Mouse (Mus musculus) forebrain, embryonic 14.5 days (tissue): Measurements from ENCODE around the gene Gm10408. TPM values are rescaled to one million over a fixed set of nuclear protein-coding genes. Genes with fewer than 3 reads are reported as not detected.
"Not testable (repeated sequence)": the region's sequence is repeated elsewhere in the genome, so short reads cannot be mapped to it uniquely, and the experiment has no call there.

Experiments
- ATAC-seq: fragments of 200-750 bp; cut with Nextera tagmentation; 2 replicates; pipeline ENCODE4 v1.8.0; 2017; ENCODE audit warnings: mild to moderate bottlenecking, moderate library complexity
- DNase-seq: peaks from one replicate; pipeline ENCODE4 v3.0.0-alpha.2; 2015; ENCODE audit warnings: low spot score
- H3K27ac ChIP-seq: fragments of 300-500 bp; sonication (generic); 2 replicates; pipeline ENCODE4 v1.5.1; 2014; ENCODE audit warnings: low read depth, mild to moderate bottlenecking, control low read depth, low read length, moderate library complexity
- H3K27me3 ChIP-seq: fragments of 300-500 bp; sonication (generic); replicated peaks from 2 replicates; pipeline ENCODE4 v1.6.1; 2014; ENCODE audit warnings: low read length, control low read depth, mixed read lengths; ENCODE audit not compliant: control insufficient read depth, insufficient read depth
- H3K36me3 ChIP-seq: fragments of 300-500 bp; sonication (generic); 2 replicates; pipeline ENCODE4 v1.6.1; 2014; ENCODE audit warnings: low read length, control low read depth; ENCODE audit not compliant: control insufficient read depth, insufficient read depth
- H3K4me1 ChIP-seq: fragments of 300-500 bp; sonication (generic); 2 replicates; pipeline ENCODE4 v1.6.1; 2014; ENCODE audit warnings: antibody characterized with exemption, low read length, control low read depth; ENCODE audit not compliant: control insufficient read depth, insufficient read depth
- H3K4me2 ChIP-seq: fragments of 300-500 bp; sonication (generic); 2 replicates; pipeline ENCODE4 v1.6.1; 2014; ENCODE audit warnings: mild to moderate bottlenecking, control low read depth, low read length
- H3K4me3 ChIP-seq: fragments of 300-500 bp; sonication (generic); 2 replicates; pipeline ENCODE4 v1.5.1; 2014; ENCODE audit warnings: low read depth, low read length, control low read depth
- H3K9ac ChIP-seq: fragments of 300-500 bp; sonication (generic); 2 replicates; pipeline ENCODE4 v1.6.1; 2014; ENCODE audit warnings: mild to moderate bottlenecking, low read length, control low read depth, moderate library complexity
- H3K9me3 ChIP-seq: fragments of 300-500 bp; sonication (generic); replicated peaks from 2 replicates; pipeline ENCODE4 v1.6.1; 2016; ENCODE audit warnings: low read length, control low read depth, mixed read lengths; ENCODE audit not compliant: control insufficient read depth
- WGBS: fragments of 180-500 bp; shearing (Covaris S2); extraction: QIAGEN DNeasy Blood & Tissue Kit; methylation state at CpG from one replicate; pipeline ENCODE4 v1.1.7; 2014; 5-methylcytosine and 5-hydroxymethylcytosine counted together
- polyA plus RNA-seq: library from polyadenylated mRNA; unstranded; fragments of >200 nt; fragmentation: Nextera tagmentation; extraction: Ambion mirVana; gene quantifications from 2 replicates; pipeline ENCODE4 v1.2.1, GENCODE M21; 2014

The Gm10408 gene
- 0.17 TPM in 1 of 2 replicates, not detected in the other for polyA plus RNA-seq

DNA sequence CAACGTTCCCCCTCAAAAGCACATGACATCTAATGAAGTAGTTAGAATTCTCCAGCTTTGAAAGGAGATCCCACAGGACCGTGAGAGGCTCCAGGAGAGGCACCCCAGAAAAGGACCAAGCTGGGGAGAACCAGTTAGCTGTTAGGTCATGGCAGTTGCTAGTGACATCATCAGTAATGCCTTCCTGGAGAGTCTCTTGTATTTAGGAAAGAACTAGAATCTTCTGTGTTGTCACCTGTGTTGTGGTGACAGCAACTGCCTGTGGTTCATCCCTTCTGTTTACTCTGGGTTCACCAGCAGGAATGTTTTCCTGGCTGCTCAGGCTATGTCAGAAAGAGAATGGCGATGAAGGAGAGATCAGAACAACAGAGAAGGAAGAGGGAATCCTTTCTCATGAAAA is at the start of gene Gm10408:
Gm10408 (plus strand) TSS at position 301 of the 400 bp plus-strand sequence.
- H3K9ac ChIP-seq, H3K9me3 ChIP-seq, H3K4me1 ChIP-seq, H3K27ac ChIP-seq, H3K27me3 ChIP-seq, DNase-seq, H3K4me3 ChIP-seq, H3K4me2 ChIP-seq, H3K36me3 ChIP-seq, ATAC-seq: not testable (repeated sequence)
- no CpG with 5 or more reads among the region's 3 CpGs for WGBS

DNA sequence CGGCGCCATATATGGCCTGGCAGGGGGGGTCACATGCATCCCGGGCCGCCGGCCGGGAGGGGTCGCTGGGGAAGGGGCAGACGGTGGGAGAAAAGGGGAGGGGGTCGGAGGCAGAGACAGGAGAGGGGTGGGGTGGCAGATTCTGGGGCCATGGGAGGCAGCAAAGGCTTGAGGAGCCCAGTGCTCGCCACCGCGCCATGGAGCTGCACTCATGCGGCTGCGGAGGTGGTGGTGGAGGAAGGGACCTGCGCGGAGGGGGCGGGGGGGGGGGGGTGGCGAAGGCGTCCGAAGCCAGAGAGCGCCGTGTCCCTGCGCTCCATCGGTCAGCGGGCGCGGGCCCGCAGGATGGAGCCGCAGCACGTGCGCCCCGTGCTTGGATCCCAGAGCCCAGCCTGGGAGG is 36.9 kb upstream of the Gm10408 start, which contains the start of gene Gm10409:
Gm10409 (plus strand) TSS at position 301 of the 400 bp plus-strand sequence.
- not testable (repeated sequence) for ATAC-seq, H3K9me3 ChIP-seq, H3K4me2 ChIP-seq, H3K4me1 ChIP-seq, H3K4me3 ChIP-seq, DNase-seq, H3K27ac ChIP-seq, H3K9ac ChIP-seq, H3K27me3 ChIP-seq, H3K36me3 ChIP-seq
- no CpG with 5 or more reads among the region's 32 CpGs for WGBS

DNA sequence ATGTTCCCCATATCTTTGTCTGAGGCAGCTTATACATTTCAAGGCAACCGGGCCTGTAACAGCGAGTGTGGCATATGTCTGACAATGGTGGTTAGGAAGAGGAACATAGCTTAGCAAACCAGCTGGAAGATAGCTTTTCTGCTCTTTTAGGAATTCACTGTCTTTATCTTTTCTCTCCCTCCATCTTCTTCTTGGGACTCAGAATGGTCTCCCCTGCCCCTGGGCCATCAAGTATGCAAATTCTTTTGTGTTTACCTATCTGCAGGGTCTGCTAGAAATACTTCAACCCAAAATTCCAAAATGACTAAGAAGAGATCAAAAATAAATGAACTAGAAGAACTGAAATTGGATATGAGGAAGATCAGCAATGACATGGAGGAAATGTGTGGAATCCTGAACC is 21.4 kb upstream of the Gm10408 start, which contains the start of gene Gm3005:
Gm3005 (plus strand) TSS at position 301 of the 400 bp plus-strand sequence.
- H3K27me3 ChIP-seq, H3K4me3 ChIP-seq, DNase-seq, H3K27ac ChIP-seq, H3K36me3 ChIP-seq, H3K9me3 ChIP-seq, ATAC-seq, H3K4me1 ChIP-seq, H3K4me2 ChIP-seq, H3K9ac ChIP-seq: not testable (repeated sequence)
- no CpG with 5 or more reads among the region's 2 CpGs for WGBS

Other genes with a start within 250 kb of the Gm10408 start
- gene D830030K20Rik, start 240.9 kb upstream of the Gm10408 start, polyA plus RNA-seq = 12.8 and 14.3 TPM in 2 replicates
- gene Gm2956, start 116.8 kb upstream of the Gm10408 start, polyA plus RNA-seq = not detected in 2 replicates
- not detected in 2 replicates for gene Gm10413, start 54.3 kb upstream of the Gm10408 start, polyA plus RNA-seq
- 10.9 and 11.7 TPM in 2 replicates for gene Gm10409, start 36.8 kb upstream of the Gm10408 start, polyA plus RNA-seq
- gene Gm3005, start 21.3 kb upstream of the Gm10408 start, polyA plus RNA-seq = 7.8 and 7.9 TPM in 2 replicates
- gene Gm3012, start 185.1 kb downstream of the Gm10408 start, polyA plus RNA-seq = not detected in 2 replicates
- 10.9 and 11.7 TPM in 2 replicates for gene Gm3020, start 202.7 kb downstream of the Gm10408 start, polyA plus RNA-seq
- gene Gm3043, start 239.4 kb downstream of the Gm10408 start, polyA plus RNA-seq = not detected in 2 replicates